Mouse (Mus musculus): ENCODE measurements around the gene Ppa1. TPM values are rescaled to one million over a fixed set of nuclear protein-coding genes. Genes with fewer than 3 reads are reported as not detected.
"Not testable (repeated sequence)": the region's sequence is repeated elsewhere in the genome, so short reads cannot be mapped to it uniquely, and the experiment has no call there.

The Ppa1 gene
- total and polyA plus RNA-seq, 3 experiments, result 178 to 337 (median 249) TPM

DNA sequence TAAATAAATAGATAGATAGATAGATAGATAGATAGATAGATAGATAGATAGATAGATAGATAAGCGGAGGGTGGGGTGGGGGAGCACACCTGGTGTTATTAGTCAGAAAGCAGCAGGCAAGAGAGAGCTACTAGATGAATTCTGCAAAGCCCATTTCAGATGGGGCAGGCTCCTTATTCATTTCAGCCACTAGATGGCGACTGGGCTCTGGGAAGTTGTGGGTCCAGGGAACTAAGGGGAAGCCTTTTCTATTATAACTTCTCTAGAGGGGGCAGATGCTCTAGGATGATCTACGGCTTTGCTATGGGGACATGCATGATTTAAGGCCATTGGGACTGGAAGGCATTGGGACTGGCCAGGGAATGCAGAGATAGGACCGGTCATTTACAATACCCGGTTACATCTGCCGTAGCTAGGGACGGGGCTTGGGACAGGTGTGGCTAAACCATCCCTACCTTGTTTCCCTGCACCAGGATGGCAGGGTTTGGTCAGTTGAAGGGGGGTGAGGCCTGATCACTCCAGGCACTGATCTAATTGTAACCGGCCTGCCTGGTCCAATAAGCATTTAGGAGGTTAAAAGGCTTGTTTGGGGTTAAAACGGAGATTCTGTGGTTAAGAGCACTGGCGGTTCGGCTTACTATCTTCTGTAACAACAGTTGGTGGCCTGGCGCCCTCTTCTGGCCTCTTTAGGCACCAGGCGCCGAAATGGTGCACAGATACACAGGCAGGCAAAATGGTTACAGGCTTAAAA, 45.9 kb upstream of the Ppa1 start (continued):
- TF ChIP-seq USF2 (conservative IDR thresholded peaks at IDR 0.05; ENCODE audit: low read depth, low read length), result no peak
- no peak for TF ChIP-seq GABPA (IDR thresholded peaks at IDR 0.05; ENCODE audit: insufficient replicate concordance, low read depth, low read length)
- no peak for TF ChIP-seq BHLHE40 (IDR thresholded peaks at IDR 0.05; ENCODE audit: low read depth, low read length)
- peak; percentile 26; the same call in 1 of the 2 replicates for TF ChIP-seq IRF4 (IDR thresholded peaks at IDR 0.05; ENCODE audit: low read depth, low read length)
- TF ChIP-seq CHD1 (IDR thresholded peaks at IDR 0.05; ENCODE audit: low read depth, low read length), result no peak
- TF ChIP-seq ZC3H11A (IDR thresholded peaks at IDR 0.05; ENCODE audit: low read depth, low read length), result no peak
- peak; percentile 13; the same call in 1 of the 2 replicates for TF ChIP-seq NRF1 (IDR thresholded peaks at IDR 0.05; ENCODE audit: low read depth, low read length)
- no peak for TF ChIP-seq MXI1 (IDR thresholded peaks at IDR 0.05; ENCODE audit: low read depth, low read length)
- no peak for TF ChIP-seq NELFE (IDR thresholded peaks at IDR 0.05; ENCODE audit: low read depth, low read length)
- no peak for TF ChIP-seq PAX5 (IDR thresholded peaks at IDR 0.05; ENCODE audit: low read length)
- TF ChIP-seq ZMIZ1 (IDR thresholded peaks at IDR 0.05; ENCODE audit: low read depth, low read length), result no peak
- TF ChIP-seq TBP (conservative IDR thresholded peaks at IDR 0.05; ENCODE audit: low read depth, low read length), result no peak
- TF ChIP-seq SMC3 (IDR thresholded peaks at IDR 0.05; ENCODE audit: low read depth, low read length), result peak; percentile 75
- TF ChIP-seq EP300 (IDR thresholded peaks at IDR 0.05; ENCODE audit: low read length), result no peak
- no peak for TF ChIP-seq MAX (IDR thresholded peaks at IDR 0.05; ENCODE audit: low read length)
- no peak for TF ChIP-seq JUND (conservative IDR thresholded peaks at IDR 0.05; ENCODE audit: low read depth, low read length)
- no peak for TF ChIP-seq SIN3A (IDR thresholded peaks at IDR 0.05; ENCODE audit: low read length)
- 0 out of 2 replicates have a peak, but pooled peaks have one; percentile 42 for TF ChIP-seq MAZ (IDR thresholded peaks at IDR 0.05; ENCODE audit: low read depth, low read length)
- TF ChIP-seq POLR2AphosphoS2 (IDR thresholded peaks at IDR 0.05; ENCODE audit: low read depth, low read length), result no peak

GRCm38 (mm10) chr10:61604376-61605065, 43.8 kb upstream of the Ppa1 start:
- H3K27ac ChIP-seq (ENCODE audit: insufficient read depth, low read depth), result no peak overlapping the region
- peaks cover under 1% of the 10 kb centered on the region for H3K27me3 ChIP-seq (replicated peaks)
- no peaks in the 10 kb centered on the region for H3K79me2 ChIP-seq (replicated peaks; ENCODE audit: control insufficient read depth, extremely low read depth, insufficient read depth, poor library complexity, severe bottlenecking)
- TF ChIP-seq CHD2 (IDR thresholded peaks at IDR 0.05; ENCODE audit: low read length) (0 out of 2 replicates have a peak, but pooled peaks have one; percentile 44), E2F4 (IDR thresholded peaks at IDR 0.05; ENCODE audit: insufficient replicate concordance, low read depth, low read length) (no peak), HCFC1 (IDR thresholded peaks at IDR 0.05; ENCODE audit: low read depth, low read length) (0 out of 2 replicates have a peak, but pooled peaks have one; percentile 27), JUN (IDR thresholded peaks at IDR 0.05; ENCODE audit: insufficient read depth, low read depth, low read length) (peak; percentile 75; the same call in 1 of the 2 replicates), JUND (conservative IDR thresholded peaks at IDR 0.05; ENCODE audit: low read depth, low read length) (peak; percentile 80), PAX5 (IDR thresholded peaks at IDR 0.05; ENCODE audit: low read length) (no peak), EP300 (IDR thresholded peaks at IDR 0.05; ENCODE audit: low read length) (peak; percentile 79), TCF12 (IDR thresholded peaks at IDR 0.05; ENCODE audit: low read depth, low read length) (peak; percentile 25; the same call in 1 of the 2 replicates), ETS1 (conservative IDR thresholded peaks at IDR 0.05; ENCODE audit: low read depth, low read length) (peak; percentile 59; the same call in 1 of the 2 replicates), MAZ (IDR thresholded peaks at IDR 0.05; ENCODE audit: low read depth, low read length) (0 out of 2 replicates have a peak, but pooled peaks have one; percentile 39), IRF4 (IDR thresholded peaks at IDR 0.05; ENCODE audit: low read depth, low read length) (no peak; the same call in 1 of the 2 replicates), BHLHE40 (IDR thresholded peaks at IDR 0.05; ENCODE audit: low read depth, low read length) (peak; percentile 36; the same call in 1 of the 2 replicates)
- in situ Hi-C loops (cut with MboI; ENCODE audit: low pct_ligation_motif_present, low pct_unique_long_range_greater_than_20kb, low sequenced_read_pairs), result loop anchor here (5.0 kb wide), 2 partner anchors 58 to 127 kb away; partner anchors contain the start of gene Lrrc20
- peaks cover 3% of the 10 kb centered on the region for H3K9me3 ChIP-seq (replicated peaks; ENCODE audit: low read length)
- H3K9ac ChIP-seq (ENCODE audit: insufficient read depth, low read depth), result no peak overlapping the region
- no peaks in the 10 kb centered on the region for H3K36me3 ChIP-seq (replicated peaks in 1 of 2; ENCODE audit: control insufficient read depth in 1 of 2, insufficient read depth in 1 of 2, low read length in 1 of 2)
- peak; percentile 42 for DNase-seq (ENCODE audit: extremely low read depth)
- H3K4me2 ChIP-seq (ENCODE audit: insufficient read depth, low read depth, poor library complexity, severe bottlenecking), result peak overlapping the region; percentile 65; the same call in 1 of the 2 replicates
- dilution Hi-C loops (cut with MboI; ENCODE audit: extremely low pct_ligation_motif_present, extremely low pct_unique_long_range_greater_than_20kb, low sequenced_read_pairs), result no loop called here
- no peak overlapping the region for H3K4me3 ChIP-seq (replicated peaks in 1 of 3; ENCODE audit: low read depth in 2 of 3, low read length in 2 of 3, poor library complexity in 1 of 3)
- peaks cover 12 to 43% of the 10 kb centered on the region in 2 experiments; a peak in 3 of 4 replicates for H3K4me1 ChIP-seq (ENCODE audit: control insufficient read depth in 1 of 2, insufficient read depth in 2 of 2)

DNA sequence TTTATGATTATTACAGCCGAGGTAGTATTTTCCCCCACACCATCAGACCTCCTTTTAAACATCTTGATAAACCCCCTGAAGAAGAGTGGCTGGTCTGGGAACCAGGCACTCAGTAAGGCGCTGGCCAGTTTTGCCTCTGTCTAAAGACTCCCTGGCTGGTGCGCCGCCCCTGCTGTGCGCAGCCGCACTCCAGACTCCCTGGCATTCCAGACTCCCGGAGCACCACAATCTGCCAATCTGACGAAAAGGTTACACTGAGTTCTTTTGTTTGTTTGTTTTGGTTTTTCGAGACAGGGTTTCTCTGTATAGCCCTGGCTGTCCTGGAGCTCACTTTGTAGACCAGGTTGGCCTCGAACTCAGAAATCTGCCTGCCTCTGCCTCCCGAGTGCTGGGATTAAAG, 43.0 kb upstream of the Ppa1 start:
- H3K9me3 ChIP-seq (replicated peaks; ENCODE audit: low read length); DNase-seq (ENCODE audit: extremely low read depth); H3K79me2 ChIP-seq (replicated peaks; ENCODE audit: control insufficient read depth, extremely low read depth, insufficient read depth, poor library complexity, severe bottlenecking); H3K27ac ChIP-seq (ENCODE audit: insufficient read depth, low read depth); H3K36me3 ChIP-seq (replicated peaks in 1 of 2; ENCODE audit: control insufficient read depth in 1 of 2, insufficient read depth in 1 of 2, low read length in 1 of 2); H3K27me3 ChIP-seq (replicated peaks); H3K9ac ChIP-seq (ENCODE audit: insufficient read depth, low read depth); dilution Hi-C loops (cut with MboI; ENCODE audit: extremely low pct_ligation_motif_present, extremely low pct_unique_long_range_greater_than_20kb, low sequenced_read_pairs); H3K4me3 ChIP-seq (replicated peaks in 1 of 3; ENCODE audit: low read depth in 2 of 3, low read length in 2 of 3, poor library complexity in 1 of 3); H3K4me2 ChIP-seq (ENCODE audit: insufficient read depth, low read depth, poor library complexity, severe bottlenecking): not testable (repeated sequence)
- in situ Hi-C loops (cut with MboI; ENCODE audit: low pct_ligation_motif_present, low pct_unique_long_range_greater_than_20kb, low sequenced_read_pairs), result loop anchor here (5.0 kb wide), 1 partner anchor 57 kb away; no protein-coding TSS in a partner anchor
- peaks cover 9 to 36% of the 10 kb centered on the region in 2 experiments; a peak in 3 of 4 replicates for H3K4me1 ChIP-seq (ENCODE audit: control insufficient read depth in 1 of 2, insufficient read depth in 2 of 2)

Measured in CH12.LX (cell line).